Mouse (Mus musculus) heart, adult 8-10 months (tissue): ENCODE measurements at regions not wholly inside any gene's neighbourhood (a gene's known extent, or its start where the extent isn't known, plus 50 kb on each side); places are given as distances from the start of the nearest gene placed in this dataset.

Experiments
- DNase-seq: peaks from one replicate; pipeline ENCODE4 v3.0.0; 2022; ENCODE audit warnings: low spot score

DNA sequence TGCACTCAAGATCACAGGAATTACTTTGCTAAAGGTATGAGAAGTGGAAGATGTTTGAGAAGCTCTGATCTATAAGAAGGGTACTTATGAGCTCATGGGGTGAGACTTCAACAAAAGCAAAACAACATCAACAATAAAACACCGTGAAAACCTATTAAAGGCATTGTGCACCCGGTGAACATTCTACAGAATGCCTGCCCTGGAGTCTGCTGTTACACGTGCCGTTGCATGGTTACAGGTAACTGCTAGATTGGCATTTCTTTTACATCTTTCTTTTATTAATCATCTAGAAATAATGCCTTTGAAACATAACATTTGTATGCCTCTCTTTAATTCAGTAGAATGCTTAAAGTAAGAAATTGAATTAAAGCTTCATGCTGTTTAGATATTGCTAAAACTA, 661.0 kb downstream of the Pcdh18 start:
- no peak for DNase-seq

- peak; percentile 47 for DNase-seq
Measured at GRCm38 (mm10) chr3:49093818-49094680, 663.1 kb downstream of the Pcdh18 start.

GRCm38 (mm10) chr3:49068801-49069200, 688.3 kb downstream of the Pcdh18 start:
- no peak for DNase-seq

GRCm38 (mm10) chr3:49062081-49062480, 695.0 kb downstream of the Pcdh18 start:
- DNase-seq: no peak

- DNase-seq: no peak
Measured at GRCm38 (mm10) chr3:49032981-49033380, 724.1 kb downstream of the Pcdh18 start.

GRCm38 (mm10) chr3:49009211-49009967, 747.7 kb downstream of the Pcdh18 start:
- DNase-seq: peak; percentile 9
